In the genomic region with DNA sequence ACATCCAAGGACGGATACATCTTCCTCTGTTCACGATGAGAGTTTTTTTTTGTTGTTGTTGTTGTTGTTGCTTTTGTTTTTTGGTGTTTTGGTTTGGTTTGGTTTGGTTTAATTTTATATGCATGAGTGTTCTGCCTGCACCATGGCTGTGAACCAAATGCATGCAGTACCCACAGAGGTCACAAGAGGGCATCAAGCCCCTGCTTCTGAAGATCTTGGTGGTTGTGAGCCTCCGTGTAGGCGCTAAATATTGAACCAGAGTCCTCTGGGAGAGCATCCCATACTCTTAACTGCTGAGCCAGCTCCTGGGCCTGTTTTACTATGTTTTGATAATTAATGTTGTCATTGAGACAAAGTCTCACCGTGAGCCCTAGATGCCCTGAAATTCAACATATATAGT, we compare ENCODE assay signal across 9 mouse cellular contexts. TPM values are rescaled to one million over a fixed set of nuclear protein-coding genes. Genes with fewer than 3 reads are reported as not detected.
A peak's percentile ranks its signal among the peaks of the same experiment; 100 is the strongest.
DNase-seq lines count a peak whose midpoint lies in the region; ATAC-seq and TF ChIP-seq lines count a peak whose summit lies in the region.
"Had no signal": no experiment of that assay in that cellular context is flagged by ENCODE, and none has a peak within 500 bp of the region (broad histone marks: within the 10 kb centered on the region; RNA-seq: fewer than 3 reads in every experiment).

No protein-coding gene starts in this region.

- no peak overlapping the region for H3K4me3 ChIP-seq in midbrain, embryonic 14.5 days (replicated peaks; ENCODE audit: low read depth, low read length)
- H3K4me3 ChIP-seq in midbrain, embryonic 16.5 days (ENCODE audit: low read depth, low read length), result no peak overlapping the region
- no peak overlapping the region for H3K4me3 ChIP-seq in kidney, postnatal 0 days (replicated peaks; ENCODE audit: low read depth, low read length)
- H3K4me3 ChIP-seq in intestine, embryonic 16.5 days (ENCODE audit: low read length), result no peak overlapping the region
- no peak overlapping the region for H3K4me3 ChIP-seq in heart, embryonic 12.5 days
- H3K4me3 ChIP-seq: limb, embryonic 15.5 days had no signal

- no peaks in the 10 kb centered on the region for H3K4me1 ChIP-seq in midbrain, embryonic 14.5 days (ENCODE audit: control insufficient read depth, insufficient read depth, low read length)
- H3K4me1 ChIP-seq in midbrain, embryonic 16.5 days (ENCODE audit: control insufficient read depth, insufficient read depth, low read length), result 0 out of 2 replicates have a peak, but pooled peaks cover 3% of the 10 kb centered on the region
- H3K4me1 ChIP-seq in kidney, postnatal 0 days (replicated peaks; ENCODE audit: insufficient read depth, low read length), result 0 out of 2 replicates have a peak, but pooled peaks cover 5% of the 10 kb centered on the region
- H3K4me1 ChIP-seq in intestine, embryonic 16.5 days (ENCODE audit: control insufficient read depth, insufficient read depth, low read length), result 0 out of 2 replicates have a peak, but pooled peaks cover 4% of the 10 kb centered on the region
- H3K4me1 ChIP-seq in heart, embryonic 12.5 days (replicated peaks), result no peaks in the 10 kb centered on the region

- no peak overlapping the region for H3K4me2 ChIP-seq in midbrain, embryonic 14.5 days (ENCODE audit: low read length)
- H3K4me2 ChIP-seq in midbrain, embryonic 16.5 days (ENCODE audit: low read length), result no peak overlapping the region
- H3K4me2 ChIP-seq in kidney, postnatal 0 days (ENCODE audit: low read length), result no peak overlapping the region
- H3K4me2 ChIP-seq in intestine, embryonic 16.5 days (ENCODE audit: low read depth, low read length), result no peak overlapping the region
- H3K4me2 ChIP-seq in heart, embryonic 12.5 days, result no peak overlapping the region
- H3K4me2 ChIP-seq: limb, embryonic 15.5 days had no signal

- TF ChIP-seq CTCF in kidney, postnatal 0 days (IDR thresholded peaks at IDR 0.05; ENCODE audit: low read depth), result peak; percentile 72

- H3K9ac ChIP-seq in midbrain, embryonic 14.5 days (replicated peaks; ENCODE audit: low read length), result no peak overlapping the region
- no peak overlapping the region for H3K9ac ChIP-seq in midbrain, embryonic 16.5 days (ENCODE audit: low read depth, low read length)
- no peak overlapping the region for H3K9ac ChIP-seq in kidney, postnatal 0 days (ENCODE audit: low read depth, low read length)
- H3K9ac ChIP-seq in intestine, embryonic 16.5 days (ENCODE audit: low read depth, low read length), result no peak overlapping the region
- no peak overlapping the region for H3K9ac ChIP-seq in heart, embryonic 12.5 days
- H3K9ac ChIP-seq: limb, embryonic 15.5 days had no signal

- no peak for ATAC-seq in midbrain, embryonic 14.5 days (ENCODE audit: low FRiP score, low TSS enrichment)
- ATAC-seq in midbrain, embryonic 16.5 days, result no peak
- no peak for ATAC-seq in kidney, postnatal 0 days (replicated peaks; ENCODE audit: low FRiP score, low read depth)
- ATAC-seq in intestine, embryonic 16.5 days, result no peak
- no peak for ATAC-seq in heart, embryonic 12.5 days (ENCODE audit: insufficient number of reproducible peaks, low FRiP score)

- H3K27ac ChIP-seq in midbrain, embryonic 14.5 days (replicated peaks; ENCODE audit: low read depth, low read length), result no peak overlapping the region
- H3K27ac ChIP-seq in midbrain, embryonic 16.5 days (ENCODE audit: low read length), result no peak overlapping the region
- H3K27ac ChIP-seq in kidney, postnatal 0 days, result no peak overlapping the region
- H3K27ac ChIP-seq in intestine, embryonic 16.5 days (ENCODE audit: low read length), result no peak overlapping the region
- no peak overlapping the region for H3K27ac ChIP-seq in heart, embryonic 12.5 days (ENCODE audit: poor library complexity, severe bottlenecking)

- DNase-seq in cerebellum, postnatal 10 days, result peak; percentile 52 to 63
- DNase-seq in cerebellum, adult 11-12 months, result no peak
- DNase-seq in midbrain, embryonic 14.5 days, result peak; percentile 48
- DNase-seq in kidney, postnatal 0 days (ENCODE audit: low spot score), result no peak
- DNase-seq in testis, postnatal 10 days (ENCODE audit: low spot score), result peak; percentile 66

- WGBS in midbrain, embryonic 14.5 days, result 55% methylated on average over 5 of the region's 5 CpGs
- 53% methylated on average over 5 of the region's 5 CpGs for WGBS in midbrain, embryonic 16.5 days
- WGBS in kidney, postnatal 0 days, result 66% methylated on average over 5 of the region's 5 CpGs
- 64% methylated on average over 5 of the region's 5 CpGs for WGBS in intestine, embryonic 16.5 days
- 55% methylated on average over 5 of the region's 5 CpGs for WGBS in heart, embryonic 12.5 days

- H3K9me3 ChIP-seq in midbrain, embryonic 14.5 days (ENCODE audit: control insufficient read depth, low read length), result no peaks in the 10 kb centered on the region
- H3K9me3 ChIP-seq in midbrain, embryonic 16.5 days (replicated peaks; ENCODE audit: control insufficient read depth, low read length, poor library complexity, severe bottlenecking), result no peaks in the 10 kb centered on the region
- no peaks in the 10 kb centered on the region for H3K9me3 ChIP-seq in kidney, postnatal 0 days (replicated peaks; ENCODE audit: low read length)
- no peaks in the 10 kb centered on the region for H3K9me3 ChIP-seq in intestine, embryonic 16.5 days (ENCODE audit: control insufficient read depth, low read length)
- H3K9me3 ChIP-seq in heart, embryonic 12.5 days (replicated peaks), result no peaks in the 10 kb centered on the region
- H3K9me3 ChIP-seq: limb, embryonic 15.5 days had no signal

- no peaks in the 10 kb centered on the region for H3K27me3 ChIP-seq in midbrain, embryonic 14.5 days (ENCODE audit: control insufficient read depth, insufficient read depth, low read length)
- peaks cover 2% of the 10 kb centered on the region; the same call in 1 of the 2 replicates for H3K27me3 ChIP-seq in midbrain, embryonic 16.5 days (ENCODE audit: control insufficient read depth, insufficient read depth, low read depth, low read length)
- H3K27me3 ChIP-seq in kidney, postnatal 0 days (ENCODE audit: insufficient read depth, low read length), result no peaks in the 10 kb centered on the region
- no peaks in the 10 kb centered on the region for H3K27me3 ChIP-seq in intestine, embryonic 16.5 days (replicated peaks; ENCODE audit: control insufficient read depth, insufficient read depth, low read length)
- H3K27me3 ChIP-seq in heart, embryonic 12.5 days (replicated peaks), result peaks cover 8% of the 10 kb centered on the region; the same call in 1 of the 2 replicates
- H3K27me3 ChIP-seq: limb, embryonic 15.5 days had no signal

- H3K36me3 ChIP-seq in midbrain, embryonic 14.5 days (ENCODE audit: control insufficient read depth, insufficient read depth, low read length), result no peaks in the 10 kb centered on the region
- H3K36me3 ChIP-seq in midbrain, embryonic 16.5 days (ENCODE audit: control insufficient read depth, insufficient read depth, low read length), result no peaks in the 10 kb centered on the region
- H3K36me3 ChIP-seq in kidney, postnatal 0 days (ENCODE audit: insufficient read depth, low read length), result no peaks in the 10 kb centered on the region
- no peaks in the 10 kb centered on the region for H3K36me3 ChIP-seq in intestine, embryonic 16.5 days (ENCODE audit: control insufficient read depth, insufficient read depth, low read length)
- no peaks in the 10 kb centered on the region for H3K36me3 ChIP-seq in heart, embryonic 12.5 days
- H3K36me3 ChIP-seq: limb, embryonic 15.5 days had no signal

RNA-seq across cellular contexts. Expression of a gene that starts 11.0 kb away (rescaled TPM):
- polyA plus RNA-seq in midbrain, embryonic 14.5 days (2014; fragmentation: Nextera tagmentation; extraction: Ambion mirVana), result 8.0 and 8.2 TPM in 2 replicates
- 8.8 and 10.9 TPM in 2 replicates for polyA plus RNA-seq in midbrain, embryonic 16.5 days (2015; fragmentation: Nextera tagmentation; extraction: Ambion mirVana)
- polyA plus RNA-seq in kidney, postnatal 0 days (2015; fragmentation: Nextera tagmentation; extraction: Ambion mirVana), result 21.9 and 24.2 TPM in 2 replicates
- 17.6 and 18.8 TPM in 2 replicates for polyA plus RNA-seq in intestine, embryonic 16.5 days (2015; fragmentation: Nextera tagmentation; extraction: Ambion mirVana)
- polyA plus RNA-seq in heart, embryonic 12.5 days (2016; fragmentation: Nextera tagmentation; extraction: Ambion mirVana), result 7.8 and 9.7 TPM in 2 replicates

Comparison
In these comparisons a context has a peak if more than half of its experiments do, and no peak if none do; other contexts are left out.
1. DNase-seq: peak in cerebellum, postnatal 10 days (2 of 2), midbrain, embryonic 14.5 days (single experiment) and testis, postnatal 10 days (single experiment); none in cerebellum, adult 11-12 months (single experiment) and kidney, postnatal 0 days (single experiment).